Mouse (Mus musculus): ENCODE results near the gene Ankrd13d.

DNA sequence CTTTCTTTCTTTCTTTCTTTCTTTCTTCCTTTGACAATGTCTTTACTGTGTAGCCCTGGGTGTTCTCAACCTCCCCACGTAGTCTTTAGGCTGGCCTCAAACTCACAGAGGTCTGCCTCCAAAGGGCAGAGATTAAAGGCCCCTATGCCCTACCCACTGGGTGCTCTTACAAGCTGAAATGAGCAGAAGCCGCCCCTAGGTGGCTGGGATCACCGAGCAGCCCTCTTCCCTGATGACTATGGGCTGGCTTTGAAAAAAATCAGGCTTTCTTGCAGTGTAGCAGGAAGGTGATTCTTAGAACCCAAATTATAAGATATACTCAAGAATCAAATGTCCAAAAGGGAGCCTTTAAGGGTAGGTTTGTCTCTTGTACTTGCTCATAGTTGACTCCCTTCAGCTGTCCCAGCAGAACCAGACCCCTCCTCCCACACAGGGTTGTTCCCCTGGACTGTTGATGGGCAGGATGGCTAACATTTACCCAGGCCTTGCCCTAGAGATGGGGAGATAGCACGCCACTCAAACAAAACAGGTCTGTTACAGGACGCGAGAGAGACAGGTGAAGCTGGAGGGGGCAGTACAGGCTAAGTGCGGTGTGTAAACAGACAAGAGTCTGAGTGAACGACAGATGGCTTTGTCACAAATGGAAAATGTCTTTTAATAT is 21.8 kb downstream of the Ankrd13d start:
- TF ChIP-seq CTCF (IDR thresholded peaks at IDR 0.05; ENCODE audit: low read depth) (peak; percentile 60), EP300 (optimal IDR thresholded peaks at IDR 0.05) (no peak)
